Mouse (Mus musculus): ENCODE results near the gene Klf9. TPM values are rescaled to one million over a fixed set of nuclear protein-coding genes. Genes with fewer than 3 reads are reported as not detected.
A peak's percentile ranks its signal among the peaks of the same experiment; 100 is the strongest.
"Not testable (repeated sequence)": the region's sequence is repeated elsewhere in the genome, so short reads cannot be mapped to it uniquely, and the experiment has no call there.

The Klf9 gene
- total RNA-seq, 2 experiments from 2014 or later: 160 to 182 TPM

- peak; percentile 68 to 69 for DNase-seq
Observed at GRCm38 (mm10) chr19:23141391-23142281, 610 bp downstream of the Klf9 start.

- no peak for DNase-seq
Observed at GRCm38 (mm10) chr19:23142427-23143073, 1.5 kb downstream of the Klf9 start.

- no peak for DNase-seq
Observed at GRCm38 (mm10) chr19:23143074-23143445, 2.0 kb downstream of the Klf9 start.

- peak in 1 of 2 experiments; percentile 40 for DNase-seq
Observed at GRCm38 (mm10) chr19:23143541-23143940, 2.5 kb downstream of the Klf9 start.

- DNase-seq: no peak
Observed at GRCm38 (mm10) chr19:23144031-23144430, 3.0 kb downstream of the Klf9 start.

GRCm38 (mm10) chr19:23145146-23145545, 4.1 kb downstream of the Klf9 start:
- no peak for DNase-seq

GRCm38 (mm10) chr19:23145575-23145974, 4.5 kb downstream of the Klf9 start:
- not testable (repeated sequence) for DNase-seq

- peak; percentile 77 to 81 for DNase-seq
Observed at GRCm38 (mm10) chr19:23146409-23146861, 5.4 kb downstream of the Klf9 start.

GRCm38 (mm10) chr19:23147026-23147966, 6.3 kb downstream of the Klf9 start:
- DNase-seq: no peak

- peak in 1 of 2 experiments; percentile 47 for DNase-seq
Observed at GRCm38 (mm10) chr19:23149465-23150410, 8.7 kb downstream of the Klf9 start.

GRCm38 (mm10) chr19:23150556-23151265, 9.7 kb downstream of the Klf9 start:
- DNase-seq: no peak

- no peak for DNase-seq
Observed at GRCm38 (mm10) chr19:23151651-23152070, 10.6 kb downstream of the Klf9 start.

GRCm38 (mm10) chr19:23152201-23152640, 11.2 kb downstream of the Klf9 start:
- no peak for DNase-seq

- no peak for DNase-seq
Observed at GRCm38 (mm10) chr19:23152771-23153605, 12.0 kb downstream of the Klf9 start.

GRCm38 (mm10) chr19:23153606-23154127, 12.6 kb downstream of the Klf9 start:
- no peak for DNase-seq

GRCm38 (mm10) chr19:23159780-23160395, 18.9 kb downstream of the Klf9 start:
- no peak for DNase-seq

- DNase-seq: no peak
Observed at GRCm38 (mm10) chr19:23162387-23162809, 21.4 kb downstream of the Klf9 start.

GRCm38 (mm10) chr19:23162877-23163276, 21.9 kb downstream of the Klf9 start:
- DNase-seq: no peak

- DNase-seq: no peak
Observed at GRCm38 (mm10) chr19:23163361-23163760, 22.3 kb downstream of the Klf9 start.
